Mouse (Mus musculus) hindlimb bud, embryonic 11.5 days (tissue): ENCODE results near the gene Arhgap27.
"Not testable (repeated sequence)": the region's sequence is repeated elsewhere in the genome, so short reads cannot be mapped to it uniquely, and the experiment has no call there.

Experiments used
- DNase-seq: peaks from one replicate; pipeline ENCODE4 v3.0.0-alpha.2; 2012; ENCODE audit warnings: low read depth, low spot score; ENCODE audit errors: extremely low spot score

Gene Arhgap27

GRCm38 (mm10) chr11:103363214-103364148 lies at the start of gene Arhgap27:
Arhgap27 (minus strand) TSS chr11:103363692.
- DNase-seq = no peak

- no peak for DNase-seq
Observed at GRCm38 (mm10) chr11:103412950-103413423, 49.5 kb upstream of the Arhgap27 start.

GRCm38 (mm10) chr11:103411981-103412949 lies 48.8 kb upstream of the Arhgap27 start, which contains the start of gene Plekhm1:
Plekhm1 (minus strand) TSS chr11:103412687.
- DNase-seq = peak; percentile 57

DNA sequence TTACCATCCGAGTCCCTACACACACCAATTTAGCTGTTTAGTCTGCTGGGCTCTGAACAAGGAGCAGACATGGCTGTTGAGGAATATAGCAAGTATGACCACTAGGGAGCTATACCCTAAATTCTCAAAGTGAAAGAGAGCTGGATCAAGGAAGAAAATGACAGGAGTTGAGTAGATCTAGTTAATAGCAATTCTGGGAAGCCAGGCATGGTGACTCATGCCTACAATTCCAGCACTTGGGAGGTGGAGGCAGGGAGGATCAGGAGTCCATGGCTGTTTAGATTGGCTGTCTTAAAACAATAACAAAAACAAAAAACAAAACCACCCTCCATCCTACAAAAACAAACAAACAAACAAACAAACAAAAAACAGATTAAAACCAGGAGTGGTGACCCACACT lies 47.8 kb upstream of the Arhgap27 start:
- DNase-seq = no peak

- no peak for DNase-seq
Observed at GRCm38 (mm10) chr11:103408880-103409279, 45.4 kb upstream of the Arhgap27 start.

- not testable (repeated sequence) for DNase-seq
Observed at GRCm38 (mm10) chr11:103407136-103407535, 43.6 kb upstream of the Arhgap27 start.

DNA sequence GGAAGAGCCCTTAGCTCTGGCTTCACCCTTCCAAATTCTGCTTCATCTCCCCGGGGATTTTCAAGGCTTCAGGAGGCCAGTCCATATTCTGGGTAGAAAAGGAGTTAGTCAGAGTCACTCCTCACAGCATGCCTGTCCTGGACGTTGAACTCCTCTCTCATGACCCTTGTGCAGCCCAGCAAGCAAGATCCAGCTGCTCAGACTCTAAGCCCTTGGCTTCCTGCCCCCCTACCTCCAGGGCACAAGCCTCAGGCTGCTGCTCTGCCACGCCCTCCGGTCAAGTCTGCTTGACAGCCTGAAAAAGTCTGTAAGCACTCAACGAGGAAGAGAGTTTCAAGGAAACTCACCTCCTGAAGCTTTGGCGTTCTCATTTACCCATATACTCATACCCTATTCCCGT lies 43.1 kb upstream of the Arhgap27 start:
- DNase-seq = no peak

DNA sequence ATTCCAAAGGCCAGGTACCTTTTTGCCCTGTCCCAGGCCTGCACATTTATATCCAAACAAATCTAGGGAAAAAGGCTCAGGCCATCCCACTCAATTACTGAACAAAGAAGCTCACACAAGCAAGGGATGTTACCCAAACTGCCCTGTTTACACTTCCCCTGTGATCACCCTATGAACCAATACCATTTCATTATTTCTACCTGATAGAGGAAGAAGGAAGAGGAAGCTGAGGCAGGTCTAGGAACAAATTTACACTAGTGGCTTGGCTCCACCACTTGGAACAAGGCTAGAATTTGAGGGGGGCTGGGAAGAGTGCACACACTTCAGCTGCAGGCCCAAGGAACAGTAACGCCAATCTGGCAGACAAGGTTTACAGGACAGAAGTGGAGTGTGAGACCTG lies 42.3 kb upstream of the Arhgap27 start:
- no peak for DNase-seq

- no peak for DNase-seq
Observed at GRCm38 (mm10) chr11:103404618-103405017, 41.1 kb upstream of the Arhgap27 start.

DNA sequence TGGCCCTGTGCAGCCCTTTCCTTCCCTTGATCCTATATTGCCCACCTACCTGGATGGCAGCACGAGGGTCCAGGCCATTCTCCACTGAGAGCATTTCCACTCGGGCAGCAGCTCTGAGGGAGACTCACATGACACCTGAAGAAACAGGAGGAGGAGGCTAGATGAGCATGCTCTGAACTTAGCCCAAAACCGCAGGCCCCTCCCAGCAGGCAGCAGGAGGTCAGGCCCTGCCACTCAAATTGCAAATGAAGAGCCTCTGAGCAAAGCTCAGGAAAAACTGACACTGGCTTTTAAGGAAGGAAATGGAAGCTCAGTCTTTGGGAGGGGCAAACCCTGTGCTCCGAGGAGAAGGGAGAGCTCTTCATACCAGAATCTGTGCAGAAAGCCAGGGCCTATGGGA lies 40.3 kb upstream of the Arhgap27 start:
- no peak for DNase-seq

DNA sequence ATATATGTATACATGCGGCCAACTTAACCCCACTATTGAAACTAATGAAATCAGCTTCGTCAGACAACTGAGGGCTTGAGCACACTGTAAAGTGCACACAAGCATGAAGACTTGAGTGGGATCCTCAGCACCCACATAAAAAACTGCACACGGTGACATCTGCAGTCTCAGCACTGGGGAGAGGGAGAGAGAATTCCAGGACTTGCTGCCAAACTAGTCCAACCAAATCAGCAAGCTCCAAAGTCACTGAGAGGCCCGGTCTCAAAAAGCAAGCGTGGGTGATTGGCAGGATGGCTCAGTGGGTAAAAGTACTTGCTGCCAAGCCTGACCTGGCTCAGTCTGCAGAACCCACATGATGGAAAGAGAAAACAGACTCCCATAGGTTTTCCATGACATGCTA lies 39.2 kb upstream of the Arhgap27 start:
- no peak for DNase-seq

DNA sequence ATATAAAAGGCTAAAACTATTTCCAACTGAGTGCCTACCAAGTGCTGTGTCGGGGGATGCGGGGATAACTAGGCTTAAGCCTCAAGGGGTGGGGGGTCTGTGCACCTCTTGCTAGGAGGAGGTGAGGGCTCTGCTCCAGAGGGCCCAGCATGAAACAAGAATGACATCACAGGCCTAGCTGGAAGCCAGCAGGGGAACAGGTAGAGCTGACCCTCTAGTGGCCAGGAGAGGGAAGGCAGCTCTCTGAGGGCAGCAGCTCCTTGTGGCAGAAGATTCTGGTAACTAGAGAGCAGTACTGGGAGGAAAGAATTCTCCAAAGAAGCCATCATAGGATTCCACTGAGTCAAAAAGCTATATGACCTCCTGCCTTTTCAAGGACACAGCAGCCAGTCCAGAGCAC lies 38.7 kb upstream of the Arhgap27 start:
- no peak for DNase-seq

DNA sequence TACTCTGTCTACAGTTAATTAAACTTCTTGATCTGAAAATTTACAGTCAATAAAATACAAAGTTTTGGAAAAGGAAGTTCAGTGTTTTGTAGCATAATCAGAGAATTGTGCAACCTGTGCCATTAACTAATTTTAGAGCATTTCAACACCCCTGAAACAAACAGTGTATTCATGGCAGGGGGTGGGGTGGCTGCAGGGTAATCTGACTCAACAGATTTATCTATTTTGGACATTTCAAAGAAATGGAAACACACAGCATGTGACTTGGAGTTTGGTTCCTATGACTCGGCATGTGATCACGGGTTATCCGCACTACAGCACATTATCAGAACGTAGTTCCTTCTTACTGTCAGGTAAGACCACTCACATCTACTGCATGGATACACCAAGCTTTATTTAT lies 36.5 kb upstream of the Arhgap27 start:
- no peak for DNase-seq

DNA sequence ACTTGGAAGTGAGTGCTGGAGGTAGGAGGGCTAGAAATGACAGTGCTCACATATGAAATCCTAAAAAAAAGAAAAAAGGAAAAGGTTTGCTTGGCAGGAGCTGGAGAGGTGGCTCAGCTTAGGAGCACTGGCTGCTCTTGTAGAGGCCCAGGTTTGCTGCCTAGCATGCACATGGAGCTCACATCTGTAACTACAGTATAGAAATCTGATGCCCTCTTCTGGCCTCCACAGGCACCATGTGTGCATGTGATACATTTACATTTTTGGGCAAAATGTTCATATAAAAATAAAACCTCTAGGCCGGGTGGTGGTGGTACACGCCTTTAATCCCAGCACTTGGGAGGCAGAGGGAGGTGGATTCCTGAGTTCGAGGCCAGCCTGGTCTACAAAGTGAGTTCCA lies 35.6 kb upstream of the Arhgap27 start:
- no peak for DNase-seq

- no peak for DNase-seq
Observed at GRCm38 (mm10) chr11:103396682-103397081, 33.2 kb upstream of the Arhgap27 start.

GRCm38 (mm10) chr11:103396236-103396635 lies 32.7 kb upstream of the Arhgap27 start:
- DNase-seq = no peak

DNA sequence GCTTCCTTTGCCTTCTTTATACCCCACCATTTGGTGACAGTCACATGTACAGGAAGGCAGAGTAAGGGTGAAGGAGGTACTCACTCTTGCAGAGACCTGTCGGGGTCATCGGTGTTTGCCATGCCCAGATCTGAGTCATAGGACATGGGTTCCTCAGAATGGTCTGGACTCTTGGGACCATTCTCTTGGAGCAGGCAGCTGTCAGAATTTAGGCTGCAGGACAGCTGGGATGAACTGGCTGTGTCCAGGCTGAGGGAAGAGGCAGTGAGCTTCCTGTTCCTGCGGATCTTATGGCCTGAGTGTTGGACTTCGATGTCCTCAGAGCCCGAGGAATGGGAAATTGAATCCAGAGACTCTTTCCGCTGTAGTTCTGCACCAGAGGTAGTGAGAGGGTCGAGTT lies 31.1 kb upstream of the Arhgap27 start:
- no peak for DNase-seq

- no peak for DNase-seq
Observed at GRCm38 (mm10) chr11:103394025-103394424, 30.5 kb upstream of the Arhgap27 start.

DNA sequence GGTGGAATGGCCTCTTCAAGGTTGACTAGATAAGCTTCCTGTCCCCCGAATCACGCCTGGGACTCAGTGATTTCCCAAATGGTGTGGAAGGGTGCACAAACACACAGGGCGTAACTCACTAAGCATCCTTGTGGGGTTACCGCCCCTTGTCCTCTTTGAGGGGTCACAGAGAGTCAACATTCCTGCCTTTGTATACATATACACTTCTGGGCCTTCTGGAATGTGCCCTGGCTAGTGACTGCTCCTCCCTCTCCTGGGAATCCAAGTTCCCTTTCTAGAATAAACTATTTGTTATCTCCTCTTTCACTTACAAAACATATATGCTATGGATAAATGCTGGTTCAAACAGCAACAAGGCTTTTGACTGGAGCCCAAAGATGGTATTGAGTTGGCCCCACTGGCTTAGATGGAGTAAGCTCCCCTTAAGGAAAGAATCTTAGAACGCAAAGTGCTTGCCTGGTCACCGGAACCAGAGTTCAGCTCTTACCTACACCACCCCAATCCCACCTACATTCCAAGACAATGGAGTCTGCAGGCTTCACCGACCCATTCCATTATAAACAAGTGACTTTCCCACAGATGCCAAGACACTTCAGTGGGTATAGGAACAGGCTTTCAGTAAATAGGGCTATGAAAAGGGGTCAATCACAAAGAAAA lies 24.5 kb upstream of the Arhgap27 start:
- DNase-seq = no peak

GRCm38 (mm10) chr11:103386827-103387226 lies 23.3 kb upstream of the Arhgap27 start:
- DNase-seq = no peak
